Mouse (Mus musculus) WW6 (cell line): ENCODE measurements around the gene Ext2.

Experiments used
- DNase-seq: peaks from one replicate; pipeline ENCODE4 v3.0.0-alpha.2; 2013; ENCODE audit warnings: low read depth, low spot score

The Ext2 gene

GRCm38 (mm10) chr2:93739044-93739569 is 83.3 kb downstream of the Ext2 start:
- DNase-seq = no peak

- no peak for DNase-seq
Measured at GRCm38 (mm10) chr2:93737146-93737545, 85.2 kb downstream of the Ext2 start.

GRCm38 (mm10) chr2:93732658-93733057 is 89.7 kb downstream of the Ext2 start:
- no peak for DNase-seq

- DNase-seq = no peak
Measured at GRCm38 (mm10) chr2:93729585-93729984, 92.8 kb downstream of the Ext2 start.

GRCm38 (mm10) chr2:93723138-93723744 is 99.1 kb downstream of the Ext2 start:
- DNase-seq = no peak

GRCm38 (mm10) chr2:93720956-93721355 is 101.4 kb downstream of the Ext2 start:
- DNase-seq = no peak

- no peak for DNase-seq
Measured at GRCm38 (mm10) chr2:93719792-93720675, 102.3 kb downstream of the Ext2 start.

- no peak for DNase-seq
Measured at GRCm38 (mm10) chr2:93713267-93713666, 109.1 kb downstream of the Ext2 start.

- DNase-seq = no peak
Measured at GRCm38 (mm10) chr2:93711460-93711859, 110.9 kb downstream of the Ext2 start.

- no peak for DNase-seq
Measured at GRCm38 (mm10) chr2:93709696-93710095, 112.7 kb downstream of the Ext2 start.

- DNase-seq = no peak
Measured at GRCm38 (mm10) chr2:93709241-93709640, 113.1 kb downstream of the Ext2 start.

- DNase-seq = no peak
Measured at GRCm38 (mm10) chr2:93706825-93707224, 115.5 kb downstream of the Ext2 start.

GRCm38 (mm10) chr2:93706407-93706806 is 116.0 kb downstream of the Ext2 start:
- DNase-seq = no peak

- no peak for DNase-seq
Measured at GRCm38 (mm10) chr2:93704195-93704594, 118.2 kb downstream of the Ext2 start.

GRCm38 (mm10) chr2:93702936-93703926 is 119.1 kb downstream of the Ext2 start:
- DNase-seq = no peak

- no peak for DNase-seq
Measured at GRCm38 (mm10) chr2:93699346-93699745, 123.0 kb downstream of the Ext2 start.

- no peak for DNase-seq
Measured at GRCm38 (mm10) chr2:93696181-93696641, 126.2 kb downstream of the Ext2 start.

- no peak for DNase-seq
Measured at GRCm38 (mm10) chr2:93693101-93693500, 129.3 kb downstream of the Ext2 start.

GRCm38 (mm10) chr2:93690064-93690930 is 132.1 kb downstream of the Ext2 start:
- no peak for DNase-seq

GRCm38 (mm10) chr2:93683674-93684073 is 138.7 kb downstream of the Ext2 start:
- no peak for DNase-seq
